Comparison of ENCODE assay signal across 9 mouse cellular contexts in the genomic region with DNA sequence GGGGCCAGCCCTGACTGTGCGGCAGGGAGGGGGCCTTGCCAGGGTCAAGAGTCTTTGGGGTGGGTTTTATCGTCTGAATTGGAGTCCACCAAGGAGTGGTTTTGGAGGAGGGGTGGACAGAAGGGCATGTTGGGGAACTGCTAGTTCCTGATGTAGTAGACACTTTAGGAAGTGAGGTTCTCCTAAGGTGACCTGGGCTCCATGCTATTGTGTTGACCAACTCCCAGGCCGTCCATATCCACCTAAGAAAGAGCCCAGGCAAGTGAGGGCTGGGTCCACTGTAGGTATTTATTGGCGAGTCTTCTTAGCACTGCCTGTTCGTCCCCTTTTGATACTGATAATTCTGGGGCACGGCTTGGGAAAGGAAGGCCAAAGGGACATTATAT. TPM values are rescaled to one million over a fixed set of nuclear protein-coding genes. Genes with fewer than 3 reads are reported as not detected.
DNase-seq lines count a peak whose midpoint lies in the region; ATAC-seq and TF ChIP-seq lines count a peak whose summit lies in the region.
"Had no signal": no experiment of that assay in that cellular context is flagged by ENCODE, and none has a peak within 500 bp of the region (broad histone marks: within the 10 kb centered on the region; RNA-seq: fewer than 3 reads in every experiment).

No protein-coding gene starts in this region.

- peak overlapping the region; percentile 55 for H3K27ac ChIP-seq in kidney, embryonic 15.5 days
- peak overlapping the region; percentile 87 for H3K27ac ChIP-seq in intestine, embryonic 15.5 days
- H3K27ac ChIP-seq: hindbrain, postnatal 0 days had no signal

- H3K4me3 ChIP-seq in kidney, embryonic 15.5 days (replicated peaks), result no peak overlapping the region
- 0 out of 2 replicates have a peak overlapping the region, but pooled peaks have one; percentile 3 for H3K4me3 ChIP-seq in intestine, embryonic 15.5 days (replicated peaks)

- no peaks in the 10 kb centered on the region for H3K27me3 ChIP-seq in kidney, embryonic 15.5 days
- no peaks in the 10 kb centered on the region for H3K27me3 ChIP-seq in Patski
- H3K27me3 ChIP-seq in intestine, embryonic 15.5 days (replicated peaks), result no peaks in the 10 kb centered on the region

- TF ChIP-seq CTCF in Patski (IDR thresholded peaks at IDR 0.05), result no peak

- POLR2A ChIA-PET in Patski (lab: Charles Lee), result interaction anchor here (1.1 kb wide), 1 partner anchor 12 kb away, joined by 3 read pairs; no protein-coding TSS in a partner anchor

- H3K4me2 ChIP-seq in kidney, embryonic 15.5 days, result no peak overlapping the region
- H3K4me2 ChIP-seq in intestine, embryonic 15.5 days (replicated peaks), result peak overlapping the region; percentile 38

- H3K36me3 ChIP-seq in kidney, embryonic 15.5 days, result no peaks in the 10 kb centered on the region
- H3K36me3 ChIP-seq in intestine, embryonic 15.5 days, result no peaks in the 10 kb centered on the region

- WGBS in kidney, embryonic 15.5 days, result 65% methylated on average over 6 of the region's 6 CpGs
- WGBS in intestine, embryonic 15.5 days, result 44% methylated on average over 6 of the region's 6 CpGs

- no peak for DNase-seq in kidney, postnatal 4 days
- DNase-seq in Patski (ENCODE audit: low read depth, low spot score), result no peak
- no peak for DNase-seq in left cerebral cortex, adult 9 months (ENCODE audit: low spot score in 2 of 2)
- no peak for DNase-seq in left cerebral cortex, adult 18-20 months (ENCODE audit: low spot score in 2 of 2)
- DNase-seq: right cerebral cortex, postnatal 25 days had no signal

- in situ Hi-C loops in Patski (cut with MboI; ENCODE audit: low pct_unique_long_range_greater_than_20kb), result no loop called here

- H3K9me3 ChIP-seq in kidney, embryonic 15.5 days (replicated peaks), result no peaks in the 10 kb centered on the region
- no peaks in the 10 kb centered on the region for H3K9me3 ChIP-seq in intestine, embryonic 15.5 days

- H3K9ac ChIP-seq in kidney, embryonic 15.5 days, result no peak overlapping the region
- H3K9ac ChIP-seq in intestine, embryonic 15.5 days, result no peak overlapping the region

- CTCF ChIA-PET in Patski (lab: Charles Lee), result interaction anchor here (1.3 kb wide), 1 partner anchor 15 kb away, joined by 3 read pairs; no protein-coding TSS in a partner anchor

- no peak for ATAC-seq in kidney, embryonic 15.5 days (replicated peaks; ENCODE audit: low FRiP score)
- peak; percentile 2 for ATAC-seq in Patski
- peak; percentile 51 for ATAC-seq in intestine, embryonic 15.5 days
- ATAC-seq in monocyte, adult 5-6 weeks (replicated peaks; ENCODE audit: insufficient number of reproducible peaks, low FRiP score, low TSS enrichment, poor library complexity, severe bottlenecking), result peak; percentile 38

- peaks cover 22% of the 10 kb centered on the region for H3K4me1 ChIP-seq in kidney, embryonic 15.5 days
- H3K4me1 ChIP-seq in intestine, embryonic 15.5 days (replicated peaks), result peaks cover 25% of the 10 kb centered on the region

RNA-seq across cellular contexts. Expression of gene Actb, which starts 14.5 kb away (rescaled TPM):
- 14,718 and 15,443 TPM in 2 replicates for polyA plus RNA-seq in kidney, embryonic 15.5 days (2015; fragmentation: Nextera tagmentation; extraction: Ambion mirVana)
- 2,926 TPM for polyA plus RNA-seq in Patski (2021)
- 14,579 and 17,104 TPM in 2 replicates for polyA plus RNA-seq in intestine, embryonic 15.5 days (2015; fragmentation: Nextera tagmentation; extraction: Ambion mirVana)
- 6,587 to 7,071 TPM (median 6,776 TPM) in 3 replicates for total RNA-seq in monocyte, adult 5-6 weeks (2017)
- 1,000 to 10,000 TPM; 2,346 to 2,379 TPM for total RNA-seq in left cerebral cortex, adult 18-20 months (2021)

RNA-seq across cellular contexts. Expression of gene Fbxl18, which starts 25.8 kb away (rescaled TPM):
- 16.7 and 17.8 TPM in 2 replicates for polyA plus RNA-seq in kidney, embryonic 15.5 days (2015; fragmentation: Nextera tagmentation; extraction: Ambion mirVana)
- 11.1 TPM for polyA plus RNA-seq in Patski (2021)
- 11.1 and 11.4 TPM in 2 replicates for polyA plus RNA-seq in intestine, embryonic 15.5 days (2015; fragmentation: Nextera tagmentation; extraction: Ambion mirVana)
- 1.6 to 3.6 TPM (median 2.3 TPM) in 3 replicates for total RNA-seq in monocyte, adult 5-6 weeks (2017)
- total RNA-seq in left cerebral cortex, adult 18-20 months (2021), result 10 to 100 TPM; 28.7 to 28.8 TPM

RNA-seq across cellular contexts. Expression of gene Fscn1, which starts 39.1 kb away (rescaled TPM):
- 320 and 348 TPM in 2 replicates for polyA plus RNA-seq in kidney, embryonic 15.5 days (2015; fragmentation: Nextera tagmentation; extraction: Ambion mirVana)
- 246 TPM for polyA plus RNA-seq in Patski (2021)
- polyA plus RNA-seq in intestine, embryonic 15.5 days (2015; fragmentation: Nextera tagmentation; extraction: Ambion mirVana), result 140 and 170 TPM in 2 replicates
- 1.2 TPM in 1 of 3 replicates, not detected in the others for total RNA-seq in monocyte, adult 5-6 weeks (2017)
- 100 to 1,000 TPM; 280 to 311 TPM for total RNA-seq in left cerebral cortex, adult 18-20 months (2021)
